Mouse (Mus musculus) macrophage (primary cell): ENCODE data around the gene Arhgap24. TPM values are rescaled to one million over a fixed set of nuclear protein-coding genes. Genes with fewer than 3 reads are reported as not detected.
"Not testable (repeated sequence)": the region's sequence is repeated elsewhere in the genome, so short reads cannot be mapped to it uniquely, and the experiment has no call there.

Source experiments
- H3K27ac ChIP-seq: fragments of 350-480 bp; formaldehyde crosslinking; 2 replicates; pipeline ENCODE4 v1.9.0; 2021
- H3K36me3 ChIP-seq: fragments of 350-480 bp; formaldehyde crosslinking; 2 replicates; pipeline ENCODE4 v1.9.0; 2021; ENCODE audit errors: inconsistent target
- H3K4me3 ChIP-seq: fragments of 350-480 bp; formaldehyde crosslinking; 2 replicates; pipeline ENCODE4 v1.9.0; 2021; ENCODE audit errors: inconsistent target
- H3K79me2 ChIP-seq: fragments of 350-480 bp; formaldehyde crosslinking; 2 replicates; pipeline ENCODE4 v1.9.0; 2021; ENCODE audit errors: inconsistent target
- WGBS: methylation state at CpG from one replicate; pipeline ENCODE4 v1.1.7; 2026; ENCODE audit warnings: inconsistent platforms; ENCODE audit not compliant: missing documents; 5-methylcytosine and 5-hydroxymethylcytosine counted together
- polyA plus RNA-seq: library from polyadenylated mRNA; stranded (reverse); fragments of 250-400 nt; gene quantifications from 3 replicates; pipeline ENCODE4 v1.2.4, GENCODE M21; 2018; ENCODE audit warnings: inconsistent platforms

The Arhgap24 gene
- polyA plus RNA-seq, 1 experiment from 2014 or later: 16.8 TPM

DNA sequence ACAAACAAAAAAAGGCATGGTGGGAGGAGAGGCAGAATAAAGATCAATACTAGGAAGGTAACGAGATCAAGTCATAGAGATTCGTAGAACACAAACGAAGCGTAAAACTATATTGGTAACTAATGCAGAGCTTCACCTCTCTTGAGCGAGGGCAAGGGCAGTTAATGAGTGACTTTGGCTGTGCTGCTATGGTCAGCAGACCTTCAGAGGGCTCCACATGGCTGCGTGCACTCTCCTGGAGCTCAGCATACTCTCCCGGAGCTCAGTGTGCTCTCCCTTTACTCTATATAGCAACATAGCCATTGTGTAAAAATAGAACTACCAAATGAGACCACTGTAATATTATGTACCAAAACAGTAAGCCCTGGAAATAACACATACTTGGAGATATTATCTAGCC is 336.4 kb downstream of the Arhgap24 start:
- H3K79me2 ChIP-seq: no peaks in the 10 kb centered on the region
- no peak overlapping the region for H3K27ac ChIP-seq
- H3K36me3 ChIP-seq: no peaks in the 10 kb centered on the region
- WGBS: 91% methylated on average over 7 of the region's 7 CpGs
- H3K4me3 ChIP-seq: no peak overlapping the region

DNA sequence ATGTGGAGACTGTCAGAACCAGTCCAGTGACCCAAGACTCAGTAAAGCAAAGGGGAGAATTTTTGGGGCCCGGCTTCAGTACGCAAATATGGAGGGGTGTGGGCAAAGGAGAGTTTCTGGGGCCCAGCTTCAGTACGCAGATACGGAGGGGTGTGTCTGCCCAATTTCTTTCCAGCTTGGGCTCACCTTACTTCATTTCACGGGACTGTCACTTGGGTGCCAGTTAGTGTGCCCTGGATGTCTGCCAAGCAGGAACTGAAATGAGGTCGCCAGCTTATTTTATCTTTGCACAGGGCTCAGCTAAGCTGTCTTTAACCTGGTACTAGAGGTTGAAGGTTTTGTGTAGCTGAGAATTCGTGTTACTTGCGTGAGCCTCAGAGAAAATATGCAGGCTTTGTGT is 344.3 kb downstream of the Arhgap24 start:
- no peak overlapping the region for H3K27ac ChIP-seq
- H3K36me3 ChIP-seq: no peaks in the 10 kb centered on the region
- no peak overlapping the region for H3K4me3 ChIP-seq
- WGBS: 57% methylated on average over 8 of the region's 8 CpGs
- no peaks in the 10 kb centered on the region for H3K79me2 ChIP-seq

DNA sequence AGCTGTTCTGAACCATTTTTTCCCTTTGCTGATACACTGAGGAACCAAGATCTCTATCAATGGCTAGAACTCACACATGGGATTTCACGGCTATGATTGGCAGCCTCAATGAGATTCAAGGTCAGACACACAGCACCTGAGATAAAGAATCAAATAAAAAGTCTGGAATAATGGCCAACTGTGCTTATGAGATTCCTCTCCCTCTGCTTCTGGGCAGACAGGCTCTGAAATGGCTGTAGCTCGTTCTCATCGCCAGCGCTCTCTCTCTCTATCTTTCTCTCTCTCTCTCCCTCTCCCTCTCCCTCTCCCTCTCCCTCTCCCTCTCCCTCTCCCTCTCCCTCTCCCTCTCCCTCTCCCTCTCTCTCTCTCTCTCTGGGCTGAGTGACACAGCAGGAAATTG is 357.9 kb downstream of the Arhgap24 start:
- Histone ChIP-seq H3K79me2 (no peaks in the 10 kb centered on the region), H3K36me3 (no peaks in the 10 kb centered on the region), H3K4me3 (no peak overlapping the region), H3K27ac (no peak overlapping the region)
- 89% methylated on average over 1 of the region's 4 CpGs for WGBS

DNA sequence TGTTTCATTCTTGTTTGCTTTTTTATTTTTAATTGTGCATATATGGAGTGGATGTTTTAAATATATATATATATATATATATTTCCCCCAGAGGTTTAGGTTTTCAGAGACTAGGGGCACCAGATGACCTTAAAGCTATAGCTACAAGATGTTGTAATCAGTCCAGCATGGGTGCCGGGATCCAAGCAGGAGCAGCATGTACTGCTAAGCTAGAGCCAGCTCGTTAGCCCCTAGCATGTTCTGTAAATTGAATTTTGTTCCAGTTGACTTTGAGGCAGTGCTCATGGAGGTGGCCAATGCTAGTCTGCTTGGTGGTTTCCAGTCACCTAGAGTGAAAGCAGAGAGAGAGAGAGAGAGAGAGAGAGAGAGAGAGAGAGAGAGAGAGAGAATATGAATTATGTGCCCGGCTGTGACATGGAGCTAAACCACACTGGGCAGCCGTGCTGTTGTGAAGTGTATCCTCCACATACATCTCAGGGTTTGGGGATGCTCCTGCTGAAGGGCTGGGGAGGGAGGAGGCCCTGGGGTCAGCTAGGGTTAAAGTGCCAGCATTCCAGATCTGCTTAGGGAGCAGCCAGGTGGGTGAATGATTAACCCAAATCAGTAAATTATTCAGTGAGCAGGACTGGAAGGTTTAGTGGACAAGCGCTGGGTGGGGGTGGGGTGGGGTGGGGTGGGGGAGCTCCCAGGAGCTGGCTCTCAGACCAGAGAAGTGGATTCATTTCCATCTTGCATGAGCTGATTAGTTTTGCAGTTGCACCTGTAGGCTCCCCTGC is 362.9 kb downstream of the Arhgap24 start:
- H3K36me3 ChIP-seq: no peaks in the 10 kb centered on the region
- 71% methylated on average over 5 of the region's 5 CpGs for WGBS
- H3K27ac ChIP-seq: no peak overlapping the region
- H3K79me2 ChIP-seq: no peaks in the 10 kb centered on the region
- no peak overlapping the region for H3K4me3 ChIP-seq

DNA sequence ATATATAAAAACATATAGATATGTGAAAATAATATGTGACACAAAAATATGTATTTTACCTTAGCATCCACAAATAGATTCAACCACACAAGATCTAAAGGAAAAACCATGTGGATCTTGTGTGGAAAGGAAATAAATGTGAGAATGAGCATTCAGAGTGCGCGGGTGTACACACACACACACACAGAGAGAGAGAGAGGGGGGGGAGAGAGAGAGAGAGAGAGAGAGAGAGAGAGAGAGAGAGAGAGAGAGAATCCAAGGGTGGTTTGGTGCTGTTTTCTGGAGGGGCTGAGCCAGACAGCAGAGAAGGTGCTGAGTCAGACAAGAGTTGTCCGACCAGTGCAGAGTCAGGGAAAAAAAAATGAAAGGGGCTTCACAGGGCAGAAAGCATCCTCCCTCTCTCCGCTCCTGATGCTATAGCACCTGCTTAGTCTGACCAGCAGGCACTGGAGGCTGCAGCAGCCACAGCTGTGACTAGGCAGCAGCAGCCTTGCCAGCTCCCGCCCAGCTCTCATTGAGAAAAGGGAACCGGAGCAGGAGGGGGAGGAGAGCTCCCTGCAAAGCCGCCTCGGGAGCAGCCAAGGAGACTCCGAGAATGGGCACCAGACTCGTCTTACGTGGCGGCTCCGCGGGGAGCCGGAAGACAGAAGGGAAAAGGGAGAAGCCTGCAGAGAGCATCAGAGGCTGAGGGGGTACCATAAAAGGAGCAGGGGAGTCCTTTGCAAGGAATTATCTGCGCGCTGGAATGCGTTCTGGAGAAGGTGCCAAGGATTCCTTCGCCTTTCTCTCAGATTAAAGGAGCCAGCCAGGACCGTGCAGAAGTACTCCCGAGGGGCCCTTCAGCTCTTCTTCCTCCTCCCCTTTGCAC is 363.8 kb downstream of the Arhgap24 start:
- Histone ChIP-seq H3K27ac (peak overlapping the region; percentile 39), H3K4me3 (peak overlapping the region; percentile 27), H3K36me3 (no peaks in the 10 kb centered on the region), H3K79me2 (no peaks in the 10 kb centered on the region)
- 5% methylated on average over 21 of the region's 21 CpGs for WGBS

DNA sequence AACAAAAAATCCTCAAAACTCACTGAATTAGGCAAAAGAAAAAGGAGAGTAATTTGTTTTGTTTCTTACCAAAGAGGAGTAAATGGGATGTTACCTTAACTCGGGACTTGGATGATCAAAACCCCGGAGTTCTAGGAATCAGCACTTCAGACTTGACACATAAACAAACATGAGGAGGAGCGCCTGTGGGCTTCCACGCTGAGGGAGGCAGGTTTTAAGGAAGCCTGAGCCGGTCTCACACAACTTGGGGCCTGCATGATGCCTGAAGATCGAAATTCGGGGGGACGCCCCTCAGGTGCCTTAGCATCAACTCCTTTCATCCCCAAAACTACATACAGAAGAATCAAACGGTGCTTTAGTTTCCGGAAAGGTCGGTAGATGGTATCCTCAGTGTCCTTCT is 364.6 kb downstream of the Arhgap24 start:
- WGBS: 64% methylated on average over 11 of the region's 11 CpGs
- Histone ChIP-seq H3K79me2 (no peaks in the 10 kb centered on the region), H3K4me3 (no peak overlapping the region; the same call in 1 of the 2 replicates), H3K36me3 (no peaks in the 10 kb centered on the region), H3K27ac (peak overlapping the region; percentile 39)

DNA sequence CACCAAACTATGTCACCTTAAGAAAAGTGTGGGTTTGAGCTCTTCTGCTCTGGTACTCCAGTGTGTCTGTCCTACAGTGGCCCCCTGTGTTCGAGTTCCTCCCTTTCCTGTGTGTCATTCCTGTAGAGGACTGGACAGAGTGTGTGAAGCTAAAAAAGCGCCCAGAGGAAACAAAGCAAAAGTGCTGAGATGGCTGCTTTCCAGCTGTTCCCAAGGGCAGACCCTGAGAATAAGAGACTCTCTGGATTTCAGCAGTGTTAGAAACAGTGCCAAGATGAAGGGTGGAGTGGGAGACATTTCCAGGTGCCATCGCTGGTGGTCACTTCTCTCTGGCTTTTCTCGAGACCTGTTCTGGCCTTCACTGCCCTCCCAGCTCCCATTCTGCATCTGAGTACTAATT is 366.7 kb downstream of the Arhgap24 start:
- WGBS: 54% methylated on average over 4 of the region's 4 CpGs
- no peak overlapping the region for H3K27ac ChIP-seq
- H3K79me2 ChIP-seq: no peaks in the 10 kb centered on the region
- no peaks in the 10 kb centered on the region for H3K36me3 ChIP-seq
- no peak overlapping the region for H3K4me3 ChIP-seq

DNA sequence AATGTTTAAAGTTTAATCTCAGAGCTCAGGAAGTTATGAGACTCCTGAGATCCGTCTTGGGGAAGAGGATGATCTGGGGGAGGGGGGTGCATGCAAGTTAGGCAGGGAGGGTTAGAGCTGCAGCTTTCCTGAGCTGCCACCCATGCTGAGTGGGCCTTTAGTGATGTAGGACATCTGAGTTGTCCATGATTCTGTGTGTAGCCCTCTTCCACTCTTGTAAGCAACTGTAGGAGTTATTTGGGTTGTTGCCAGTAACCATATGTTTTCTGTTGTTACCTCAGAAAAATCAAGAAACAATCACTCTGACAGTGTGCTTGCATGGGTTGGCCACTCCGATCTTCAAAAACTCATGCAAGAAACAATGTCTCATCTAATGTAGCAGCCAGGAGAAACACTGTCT is 370.6 kb downstream of the Arhgap24 start:
- Histone ChIP-seq H3K79me2 (no peaks in the 10 kb centered on the region), H3K36me3 (no peaks in the 10 kb centered on the region), H3K27ac (no peak overlapping the region), H3K4me3 (no peak overlapping the region)
- WGBS: 66% methylated on average over 2 of the region's 2 CpGs

DNA sequence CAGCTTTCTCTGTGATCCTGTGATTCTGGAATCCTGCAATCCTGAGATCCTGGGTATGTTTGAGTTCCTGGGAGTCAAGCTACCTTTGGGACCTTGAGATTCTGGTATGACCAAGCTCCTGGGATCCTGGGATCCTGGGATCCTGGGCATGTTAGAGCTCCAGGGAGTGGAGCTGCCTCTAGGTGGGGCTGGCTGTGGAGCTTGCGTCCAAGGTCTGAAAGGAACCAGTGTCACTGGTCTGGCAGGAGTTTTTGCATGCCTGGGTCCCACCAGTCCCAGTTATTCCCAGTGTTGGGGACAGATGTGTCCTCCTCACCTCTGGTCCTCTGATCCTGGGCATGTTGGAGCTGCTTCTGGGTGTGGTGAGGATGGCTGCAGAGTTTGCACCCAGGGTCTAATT is 372.6 kb downstream of the Arhgap24 start:
- WGBS: 92% methylated on average over 1 of the region's 1 CpGs
- Histone ChIP-seq H3K79me2 (no peaks in the 10 kb centered on the region), H3K36me3 (no peaks in the 10 kb centered on the region), H3K4me3 (no peak overlapping the region), H3K27ac (no peak overlapping the region)

DNA sequence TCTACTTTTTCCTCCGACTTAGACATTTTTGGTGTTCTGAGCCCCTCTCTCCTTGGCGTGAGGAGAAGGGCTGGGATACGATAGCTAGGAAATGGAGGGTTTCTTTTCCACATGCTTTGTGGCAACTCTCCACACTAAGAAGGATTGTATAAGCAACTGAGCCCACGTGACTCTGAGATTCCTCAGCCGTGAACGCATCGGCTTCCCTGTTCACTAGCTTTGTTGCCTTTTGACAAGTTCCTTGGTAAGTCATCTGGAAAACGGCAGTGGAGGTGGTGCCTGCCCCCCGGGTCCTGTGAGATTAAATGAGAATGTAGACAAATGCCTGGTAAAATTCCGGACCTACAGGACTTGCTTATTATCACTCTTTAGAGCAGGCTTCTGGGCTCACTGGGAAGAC is 374.6 kb downstream of the Arhgap24 start:
- Histone ChIP-seq H3K79me2 (no peaks in the 10 kb centered on the region), H3K4me3 (no peak overlapping the region), H3K36me3 (no peaks in the 10 kb centered on the region), H3K27ac (no peak overlapping the region)
- WGBS: 82% methylated on average over 10 of the region's 10 CpGs

DNA sequence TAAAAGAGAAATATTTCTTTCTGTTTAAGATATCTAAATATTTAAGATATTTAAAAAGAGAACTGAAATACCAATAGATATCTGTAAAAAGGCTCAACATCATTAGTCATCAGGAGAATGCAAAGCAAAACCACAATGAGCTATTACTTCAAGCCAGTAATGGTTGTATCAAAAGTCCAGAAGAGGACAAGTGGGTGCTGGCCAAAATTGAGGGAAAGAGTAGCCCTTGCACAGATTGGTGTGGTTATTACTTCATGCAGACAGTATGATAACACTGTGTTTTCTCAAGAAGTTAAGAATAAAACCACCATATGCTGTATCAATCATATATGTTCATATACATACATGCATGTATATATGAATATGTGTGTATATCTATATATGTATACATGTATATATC is 376.9 kb downstream of the Arhgap24 start:
- Histone ChIP-seq H3K79me2 (no peaks in the 10 kb centered on the region), H3K36me3 (no peaks in the 10 kb centered on the region), H3K4me3 (no peak overlapping the region), H3K27ac (no peak overlapping the region)

DNA sequence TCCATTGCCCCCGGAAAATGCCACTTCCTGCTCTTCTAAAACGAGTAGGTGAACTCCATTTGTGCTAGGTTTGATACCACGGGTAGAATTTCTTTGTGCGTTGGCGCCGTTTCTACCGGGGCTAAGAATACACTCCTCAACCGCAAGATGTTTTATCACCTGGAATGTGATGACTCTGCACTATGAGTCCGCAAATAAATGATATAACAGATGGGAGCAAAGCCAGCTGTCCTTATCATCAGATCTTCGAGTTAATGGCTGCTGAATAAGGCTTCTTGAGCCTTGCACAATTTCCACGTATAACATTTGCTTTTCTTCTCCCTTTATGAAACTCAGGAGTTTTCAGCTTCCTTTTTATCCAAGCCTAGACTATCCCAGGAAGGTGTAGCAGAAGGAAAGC is 378.6 kb downstream of the Arhgap24 start:
- Histone ChIP-seq H3K27ac (no peak overlapping the region), H3K4me3 (no peak overlapping the region), H3K79me2 (no peaks in the 10 kb centered on the region), H3K36me3 (no peaks in the 10 kb centered on the region)
- 80% methylated on average over 11 of the region's 11 CpGs for WGBS

DNA sequence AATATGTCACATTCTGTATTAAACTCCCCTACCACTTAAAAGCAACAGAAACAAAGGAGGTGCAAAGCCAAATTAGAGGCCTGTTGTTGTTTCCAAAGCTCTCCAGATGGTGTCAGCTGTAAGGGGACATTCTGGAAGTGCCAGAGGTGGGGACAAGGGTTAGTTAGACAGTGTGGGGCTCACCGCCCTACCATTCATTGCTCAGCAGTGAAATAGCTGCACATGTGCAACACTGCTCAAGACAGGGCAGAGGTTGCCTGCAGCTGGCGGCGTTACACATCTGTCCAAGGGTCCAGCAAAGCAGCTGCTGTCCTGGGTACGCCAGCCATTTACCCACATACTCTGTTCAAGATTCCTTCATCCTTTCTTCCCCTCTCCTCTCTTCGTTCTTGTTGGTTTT is 387.0 kb downstream of the Arhgap24 start:
- Histone ChIP-seq H3K4me3 (no peak overlapping the region), H3K36me3 (no peaks in the 10 kb centered on the region), H3K27ac (no peak overlapping the region), H3K79me2 (no peaks in the 10 kb centered on the region)
- WGBS: 81% methylated on average over 5 of the region's 5 CpGs

DNA sequence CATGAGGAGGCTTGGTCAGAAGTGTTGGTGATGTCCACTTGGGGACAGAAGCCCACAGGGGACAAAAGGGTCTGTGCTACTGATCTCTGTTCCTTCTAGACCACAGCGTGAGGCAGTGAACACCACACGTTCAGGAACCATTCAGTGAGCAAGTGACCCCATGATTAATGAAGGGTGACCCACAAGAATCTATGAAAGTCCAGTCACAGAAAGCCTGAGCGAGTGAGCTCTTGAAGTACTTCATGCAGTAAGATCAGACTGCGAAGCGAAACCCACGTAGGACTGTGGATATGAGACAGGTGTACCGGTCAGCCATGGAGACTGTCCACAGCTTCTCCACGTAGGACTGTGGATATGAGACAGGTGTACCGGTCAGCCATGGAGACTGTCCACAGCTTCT is 391.8 kb downstream of the Arhgap24 start:
- H3K4me3 ChIP-seq, H3K27ac ChIP-seq, H3K36me3 ChIP-seq, H3K79me2 ChIP-seq: not testable (repeated sequence)
- WGBS: 81% methylated on average over 6 of the region's 9 CpGs

DNA sequence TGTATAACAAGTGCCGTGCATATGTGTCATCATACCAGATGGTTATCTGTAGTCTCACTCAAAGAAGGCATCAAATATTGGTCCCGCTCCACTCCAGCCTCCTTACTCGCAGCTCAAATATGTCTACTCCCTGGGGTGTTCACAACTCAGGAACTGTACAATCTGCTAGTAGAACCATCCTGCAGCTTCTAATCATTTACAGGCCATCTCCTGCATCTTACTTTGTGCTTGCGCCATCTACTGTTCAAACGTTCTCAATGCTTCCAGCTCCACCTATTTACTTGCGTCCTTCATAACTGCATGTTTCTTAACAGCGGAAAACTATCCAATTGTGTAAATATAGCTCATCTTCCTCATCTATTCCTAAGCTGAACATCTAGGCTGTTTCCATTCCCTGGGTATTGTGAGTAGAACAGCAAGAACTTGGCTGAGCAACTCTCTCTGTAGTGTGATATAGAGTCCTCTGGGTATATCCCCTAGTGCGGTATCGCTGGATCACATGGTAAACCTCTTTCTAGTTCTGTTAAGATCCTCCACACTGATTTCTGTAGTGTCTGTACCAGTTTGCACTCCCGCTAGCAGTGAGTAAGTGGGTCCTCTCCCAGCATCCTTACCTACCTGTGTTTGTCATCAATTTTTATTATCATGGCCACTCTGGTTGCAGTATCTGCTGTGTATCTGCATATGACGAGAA is 393.6 kb downstream of the Arhgap24 start:
- no peaks in the 10 kb centered on the region for H3K79me2 ChIP-seq
- H3K4me3 ChIP-seq: no peak overlapping the region
- 44% methylated on average over 11 of the region's 11 CpGs for WGBS
- no peak overlapping the region for H3K27ac ChIP-seq
- H3K36me3 ChIP-seq: no peaks in the 10 kb centered on the region
